Mouse (Mus musculus): Measurements from ENCODE around the gene Erich4.

- TF ChIP-seq MAFK (IDR thresholded peaks at IDR 0.05; ENCODE audit: insufficient read depth, low read depth, low read length): no peak
- no peak for TF ChIP-seq CHD2 (IDR thresholded peaks at IDR 0.05; ENCODE audit: low read depth, low read length)
These were observed 35.6 kb upstream of the Erich4 start for GRCm38 (mm10) chr7:25651281-25651680.

Measured in ES-E14 (cell line).